Mouse (Mus musculus) heart, embryonic 11.5 days (tissue): Measurements from ENCODE around the gene Creb5. TPM values are rescaled to one million over a fixed set of nuclear protein-coding genes. Genes with fewer than 3 reads are reported as not detected.

Experiments
- ATAC-seq: fragments of 200-750 bp; cut with Nextera tagmentation; replicated peaks from 2 replicates; pipeline ENCODE4 v1.8.0; 2017; ENCODE audit warnings: moderate library complexity; ENCODE audit not compliant: insufficient number of reproducible peaks, low FRiP score, low TSS enrichment
- H3K27ac ChIP-seq: fragments of 300-500 bp; sonication (generic); 2 replicates; pipeline ENCODE4 v1.5.1; 2014; ENCODE audit warnings: mild to moderate bottlenecking, low read depth, low read length
- H3K27me3 ChIP-seq: fragments of 300-500 bp; sonication (generic); 2 replicates; pipeline ENCODE4 v1.6.1; 2014; ENCODE audit warnings: mild to moderate bottlenecking, low read length, mixed read lengths; ENCODE audit not compliant: control insufficient read depth, insufficient read depth
- H3K36me3 ChIP-seq: fragments of 300-500 bp; sonication (generic); 2 replicates; pipeline ENCODE4 v1.6.1; 2014; ENCODE audit warnings: mild to moderate bottlenecking, low read length, moderate library complexity, mixed read lengths; ENCODE audit not compliant: control insufficient read depth, insufficient read depth
- H3K4me1 ChIP-seq: fragments of 300-500 bp; sonication (generic); 2 replicates; pipeline ENCODE4 v1.6.1; 2014; ENCODE audit warnings: low read length; ENCODE audit not compliant: control insufficient read depth, insufficient read depth
- H3K4me2 ChIP-seq: fragments of 300-500 bp; sonication (generic); 2 replicates; pipeline ENCODE4 v1.6.1; 2014; ENCODE audit warnings: mild to moderate bottlenecking, moderate library complexity
- H3K4me3 ChIP-seq: fragments of 300-500 bp; sonication (generic); 2 replicates; pipeline ENCODE4 v1.5.1; 2014; ENCODE audit warnings: low read depth, low read length
- H3K9ac ChIP-seq: fragments of 300-500 bp; sonication (generic); 2 replicates; pipeline ENCODE4 v1.6.1; 2014; ENCODE audit warnings: mild to moderate bottlenecking, low read depth, low read length, moderate library complexity
- H3K9me3 ChIP-seq: fragments of 300-500 bp; sonication (generic); replicated peaks from 2 replicates; pipeline ENCODE4 v1.6.1; 2016; ENCODE audit warnings: low read length; ENCODE audit not compliant: control insufficient read depth
- WGBS: fragments of 180-500 bp; shearing (Covaris S2); extraction: QIAGEN DNeasy Blood & Tissue Kit; methylation state at CpG from one replicate; pipeline ENCODE4 v1.1.7; 2014; ENCODE audit not compliant: insufficient replicate concordance; 5-methylcytosine and 5-hydroxymethylcytosine counted together
- polyA plus RNA-seq: library from polyadenylated mRNA; unstranded; fragments of >200 nt; fragmentation: Nextera tagmentation; extraction: Ambion mirVana; gene quantifications from 2 replicates; pipeline ENCODE4 v1.2.1, GENCODE M21; 2014

Creb5 gene
- polyA plus RNA-seq, 1 experiment from 2014 or later: 30.3 TPM

DNA sequence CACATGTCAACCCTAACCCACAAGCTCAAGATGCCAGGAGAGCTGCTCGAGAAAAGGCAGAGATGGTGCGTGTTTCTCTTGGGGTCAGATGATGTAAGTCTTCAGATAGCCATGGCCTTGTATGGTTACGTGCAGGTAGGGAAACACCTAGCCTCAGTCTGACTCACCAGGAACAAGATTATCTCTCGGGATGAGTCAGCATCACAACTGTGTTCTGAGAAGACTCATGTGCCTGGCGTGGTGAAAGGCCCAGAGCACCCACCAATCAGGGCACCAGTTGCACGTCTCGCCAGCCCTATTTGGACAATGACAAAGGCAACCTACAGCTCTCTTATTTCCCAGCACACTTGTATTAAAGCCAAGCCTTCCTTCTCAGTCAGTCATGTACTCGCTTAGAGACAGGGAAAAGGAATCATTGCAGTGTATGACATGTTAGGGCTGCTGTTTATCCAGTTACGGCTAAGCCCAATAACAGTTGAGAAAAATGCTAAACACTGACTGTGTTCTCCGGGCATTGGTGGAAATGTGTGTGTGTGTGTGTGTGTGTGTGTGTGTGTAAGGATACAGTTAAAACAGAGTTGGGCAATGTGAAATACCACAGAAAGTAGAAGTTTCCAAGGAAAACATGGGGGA, 210.9 kb downstream of the Creb5 start:
- no peak overlapping the region for H3K4me2 ChIP-seq
- no peaks in the 10 kb centered on the region for H3K36me3 ChIP-seq
- no peaks in the 10 kb centered on the region for H3K27me3 ChIP-seq
- H3K27ac ChIP-seq: no peak overlapping the region
- H3K9ac ChIP-seq: no peak overlapping the region
- no peaks in the 10 kb centered on the region; the same call in 1 of the 2 replicates for H3K4me1 ChIP-seq
- no peak for ATAC-seq
- H3K9me3 ChIP-seq: no peaks in the 10 kb centered on the region
- 85% methylated on average over 10 of the region's 10 CpGs for WGBS
- H3K4me3 ChIP-seq: no peak overlapping the region

DNA sequence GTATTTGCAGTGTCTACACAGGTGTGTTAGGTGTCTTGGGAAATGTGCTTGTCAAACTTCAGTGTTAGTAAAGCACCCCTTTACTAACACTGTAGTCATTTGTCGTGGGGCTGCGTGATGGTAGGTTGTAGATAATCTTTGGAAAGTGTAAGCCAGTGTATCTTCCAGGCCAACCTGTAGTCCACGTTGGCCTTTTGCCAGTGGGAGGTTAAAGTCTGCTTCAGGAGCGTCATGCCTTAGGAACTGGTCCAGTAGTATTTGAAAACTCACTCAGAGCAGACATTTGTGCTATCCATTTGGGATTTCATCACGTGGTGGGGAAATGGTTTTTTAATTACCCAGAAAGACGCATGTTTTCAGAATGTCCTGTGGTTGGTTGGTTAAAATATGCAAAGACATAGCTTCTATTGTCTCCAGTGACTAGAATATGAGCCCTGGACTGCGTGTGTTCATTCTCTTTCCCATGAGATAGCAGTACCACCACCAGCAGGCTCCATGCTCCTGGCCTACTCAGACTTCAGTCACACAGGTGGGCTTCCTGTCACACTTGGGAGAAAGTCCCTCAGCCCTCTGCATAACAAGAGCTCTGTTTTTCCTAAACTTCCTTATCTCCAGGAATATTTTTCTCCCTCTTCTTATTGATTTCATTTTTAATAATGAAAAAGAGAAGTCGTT, 212.7 kb downstream of the Creb5 start:
- Histone ChIP-seq H3K4me2 (no peak overlapping the region), H3K9ac (no peak overlapping the region), H3K36me3 (no peaks in the 10 kb centered on the region), H3K4me1 (no peaks in the 10 kb centered on the region; the same call in 1 of the 2 replicates), H3K4me3 (no peak overlapping the region), H3K9me3 (no peaks in the 10 kb centered on the region), H3K27ac (no peak overlapping the region), H3K27me3 (no peaks in the 10 kb centered on the region)
- WGBS: 76% methylated on average over 8 of the region's 8 CpGs
- ATAC-seq: no peak

DNA sequence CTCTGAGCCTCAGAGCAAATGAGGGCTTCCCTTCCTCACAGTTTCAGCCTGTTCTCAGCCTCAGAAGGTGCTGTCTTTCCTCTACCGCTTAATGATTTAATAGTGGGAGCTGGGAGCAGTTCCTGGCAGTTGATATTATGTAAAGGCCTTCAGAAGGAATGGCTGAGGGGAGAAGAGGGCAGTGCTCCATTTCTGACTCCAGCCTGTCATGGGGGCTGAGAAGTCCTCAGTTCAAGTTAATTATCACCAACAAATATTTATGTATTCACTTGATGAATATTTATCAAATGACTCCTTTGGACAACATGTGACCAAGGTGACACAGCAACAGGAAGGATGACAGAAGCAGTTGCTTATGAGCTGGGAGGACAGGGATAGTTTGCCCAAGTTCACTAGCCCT, 214.2 kb downstream of the Creb5 start:
- Histone ChIP-seq H3K4me3 (no peak overlapping the region), H3K4me1 (no peaks in the 10 kb centered on the region), H3K27me3 (no peaks in the 10 kb centered on the region), H3K9me3 (no peaks in the 10 kb centered on the region), H3K9ac (no peak overlapping the region), H3K36me3 (no peaks in the 10 kb centered on the region), H3K27ac (no peak overlapping the region), H3K4me2 (no peak overlapping the region)
- ATAC-seq: no peak
- WGBS: 86% methylated on average over 1 of the region's 1 CpGs

- H3K36me3 ChIP-seq: no peaks in the 10 kb centered on the region
- no peak for ATAC-seq
- H3K9me3 ChIP-seq: no peaks in the 10 kb centered on the region
- H3K4me3 ChIP-seq: no peak overlapping the region
- H3K4me2 ChIP-seq: no peak overlapping the region
- H3K27me3 ChIP-seq: no peaks in the 10 kb centered on the region
- WGBS: 67% methylated on average over 3 of the region's 3 CpGs
- H3K4me1 ChIP-seq: peaks cover 3% of the 10 kb centered on the region; the same call in 1 of the 2 replicates
- H3K9ac ChIP-seq: no peak overlapping the region
- H3K27ac ChIP-seq: no peak overlapping the region
These were observed 220.0 kb downstream of the Creb5 start for GRCm38 (mm10) chr6:53506947-53507564.

DNA sequence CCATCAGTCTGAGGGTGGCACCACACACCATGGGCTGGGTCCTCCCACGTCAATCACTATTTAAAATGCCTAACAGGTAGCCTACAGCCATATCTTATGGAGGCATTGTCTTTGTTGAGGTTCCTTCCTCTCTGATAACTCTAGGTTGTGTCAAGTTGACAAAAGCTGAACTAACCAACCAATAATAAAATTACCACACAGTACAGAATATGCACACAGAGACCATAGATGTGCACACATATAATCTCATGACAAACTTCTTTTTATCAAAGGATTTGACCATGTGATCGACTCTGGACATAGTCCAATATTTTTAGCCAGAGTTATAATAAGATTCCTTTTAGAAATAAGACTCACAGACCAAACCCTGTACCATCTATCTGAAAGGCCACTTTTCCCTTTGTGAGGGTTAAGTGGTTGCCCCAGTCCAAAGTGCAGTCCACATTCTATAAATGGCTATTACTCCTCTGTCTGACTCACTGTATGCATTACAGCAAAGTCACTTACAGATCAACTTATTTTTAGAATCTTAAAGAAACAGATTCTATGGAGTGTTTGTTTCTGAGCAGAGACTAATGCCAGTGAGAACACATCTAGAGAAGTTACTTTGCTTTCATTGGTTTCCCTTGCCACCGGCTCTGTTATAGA, 221.9 kb downstream of the Creb5 start:
- H3K4me2 ChIP-seq: no peak overlapping the region
- H3K4me1 ChIP-seq: peaks cover 3% of the 10 kb centered on the region; the same call in 1 of the 2 replicates
- no peaks in the 10 kb centered on the region for H3K9me3 ChIP-seq
- H3K27me3 ChIP-seq: no peaks in the 10 kb centered on the region
- H3K36me3 ChIP-seq: no peaks in the 10 kb centered on the region
- ATAC-seq: no peak
- H3K9ac ChIP-seq: no peak overlapping the region
- no peak overlapping the region for H3K4me3 ChIP-seq
- no peak overlapping the region; the same call in 1 of the 2 replicates for H3K27ac ChIP-seq
- 76% methylated on average over 3 of the region's 3 CpGs for WGBS

DNA sequence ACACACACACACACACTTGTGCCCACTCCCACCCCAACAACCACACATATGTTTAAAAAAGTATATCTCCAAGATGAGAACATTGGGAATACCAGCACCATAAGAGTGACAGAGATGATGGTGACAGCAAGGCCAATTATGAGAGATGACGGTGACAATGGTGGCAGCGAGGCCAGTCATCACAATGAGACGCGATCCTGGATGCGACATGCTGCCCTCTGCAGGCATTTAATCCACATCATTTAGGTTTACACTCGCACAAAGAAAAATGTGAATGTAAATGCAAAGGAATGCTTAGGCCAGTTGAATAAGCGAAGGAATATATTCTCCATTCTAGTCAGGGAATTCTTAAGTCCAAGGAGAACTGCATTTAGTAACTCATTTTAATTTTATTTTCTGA, 222.9 kb downstream of the Creb5 start:
- 55% methylated on average over 7 of the region's 7 CpGs for WGBS
- Histone ChIP-seq H3K36me3 (no peaks in the 10 kb centered on the region), H3K9me3 (no peaks in the 10 kb centered on the region), H3K4me1 (peaks cover 3% of the 10 kb centered on the region; the same call in 1 of the 2 replicates), H3K4me3 (no peak overlapping the region), H3K9ac (no peak overlapping the region), H3K4me2 (no peak overlapping the region), H3K27me3 (no peaks in the 10 kb centered on the region), H3K27ac (no peak overlapping the region)
- ATAC-seq: no peak

DNA sequence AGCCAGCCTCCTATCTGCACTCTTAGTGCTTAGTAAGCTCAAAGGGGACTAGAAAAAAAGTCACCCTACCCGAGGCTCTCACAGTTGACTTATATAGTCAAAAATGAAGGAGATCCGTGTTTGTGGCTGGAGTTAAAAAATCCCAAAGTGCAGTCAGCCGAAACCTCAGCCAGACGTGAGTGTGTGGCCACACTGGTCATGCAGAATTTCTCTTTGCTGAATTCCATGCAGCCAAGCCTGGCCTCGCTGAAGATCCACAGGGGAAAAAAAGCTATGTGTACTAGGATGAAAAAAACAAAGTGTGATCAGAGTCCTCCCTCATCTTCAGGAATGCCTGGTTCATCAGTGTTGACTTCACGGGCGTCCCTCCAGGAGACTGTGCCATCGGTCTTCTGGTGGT, 225.2 kb downstream of the Creb5 start:
- ATAC-seq: no peak
- 77% methylated on average over 8 of the region's 8 CpGs for WGBS
- Histone ChIP-seq H3K27me3 (no peaks in the 10 kb centered on the region), H3K36me3 (no peaks in the 10 kb centered on the region), H3K9ac (no peak overlapping the region), H3K9me3 (no peaks in the 10 kb centered on the region), H3K4me1 (peaks cover 6% of the 10 kb centered on the region), H3K4me2 (no peak overlapping the region), H3K27ac (no peak overlapping the region), H3K4me3 (no peak overlapping the region)

GRCm38 (mm10) chr6:53513380-53513779, 226.3 kb downstream of the Creb5 start:
- no peak overlapping the region for H3K4me3 ChIP-seq
- no peak overlapping the region for H3K4me2 ChIP-seq
- H3K36me3 ChIP-seq: no peaks in the 10 kb centered on the region
- ATAC-seq: no peak
- no peaks in the 10 kb centered on the region for H3K27me3 ChIP-seq
- no peaks in the 10 kb centered on the region for H3K9me3 ChIP-seq
- peaks cover 8% of the 10 kb centered on the region for H3K4me1 ChIP-seq
- 76% methylated on average over 2 of the region's 2 CpGs for WGBS
- no peak overlapping the region for H3K27ac ChIP-seq
- no peak overlapping the region for H3K9ac ChIP-seq
